Mouse (Mus musculus) testis, adult 2 months (tissue): ENCODE results near the gene Rab28. TPM values are rescaled to one million over a fixed set of nuclear protein-coding genes. Genes with fewer than 3 reads are reported as not detected.

Experiments
- H3K27ac ChIP-seq: fragments of 200-500 bp; 2 replicates; pipeline ENCODE4 v1.5.1; 2012; ENCODE audit warnings: low read depth, low read length; ENCODE audit not compliant: control insufficient read depth, insufficient read depth
- H3K27me3 ChIP-seq: fragments of 200-500 bp; 2 replicates; pipeline ENCODE4 v1.6.1; 2012; ENCODE audit warnings: mild to moderate bottlenecking, low read length, moderate library complexity; ENCODE audit not compliant: control insufficient read depth, insufficient read depth
- H3K36me3 ChIP-seq: fragments of 200-500 bp; 2 replicates; pipeline ENCODE4 v1.6.1; 2012; ENCODE audit warnings: mild to moderate bottlenecking, low read length; ENCODE audit not compliant: control insufficient read depth, insufficient read depth
- H3K4me1 ChIP-seq: fragments of 200-500 bp; 2 replicates; pipeline ENCODE4 v1.6.1; 2012; ENCODE audit warnings: low read length; ENCODE audit not compliant: control insufficient read depth, insufficient read depth
- H3K4me3 ChIP-seq: fragments of 200-500 bp; 2 replicates; pipeline ENCODE4 v1.5.1; 2012; ENCODE audit warnings: low read depth, mild to moderate bottlenecking, low read length, moderate library complexity, mixed read lengths; ENCODE audit not compliant: control insufficient read depth
- CTCF ChIP-seq: fragments of 200-500 bp; IDR thresholded peaks from 2 replicates; pipeline ENCODE4 v1.5.1; 2012; ENCODE audit warnings: low read depth, mild to moderate bottlenecking, inconsistent platforms, low read length, moderate library complexity; ENCODE audit not compliant: control insufficient read depth, insufficient read depth, insufficient replicate concordance
- POLR2A ChIP-seq: fragments of 200-500 bp; IDR thresholded peaks from 2 replicates; pipeline ENCODE4 v1.6.1; 2012; ENCODE audit warnings: low read depth, mild to moderate bottlenecking, inconsistent platforms, low read length, moderate library complexity; ENCODE audit not compliant: control insufficient read depth
- polyA plus RNA-seq: library from polyadenylated mRNA; depleted of rRNA; stranded (reverse); fragments of >200 nt; gene quantifications from 2 replicates; pipeline ENCODE4 v1.2.3, GENCODE M21; 2012

Gene Rab28
- polyA plus RNA-seq, 1 experiment, result 45.9 TPM

- H3K27ac ChIP-seq, result no peak overlapping the region
- no peak overlapping the region for H3K4me3 ChIP-seq
- TF ChIP-seq POLR2A (no peak), CTCF (no peak)
- no peaks in the 10 kb centered on the region for H3K36me3 ChIP-seq
- H3K4me1 ChIP-seq, result no peaks in the 10 kb centered on the region
- H3K27me3 ChIP-seq, result no peaks in the 10 kb centered on the region
Observed at GRCm38 (mm10) chr5:41627224-41628144, 80.5 kb downstream of the Rab28 start.

- Histone ChIP-seq H3K27me3 (no peaks in the 10 kb centered on the region), H3K36me3 (no peaks in the 10 kb centered on the region), H3K27ac (no peak overlapping the region), H3K4me3 (no peak overlapping the region), H3K4me1 (no peaks in the 10 kb centered on the region)
- TF ChIP-seq CTCF (no peak), POLR2A (no peak)
Observed at GRCm38 (mm10) chr5:41625544-41625943, 82.4 kb downstream of the Rab28 start.

- no peak for TF ChIP-seq CTCF
- TF ChIP-seq POLR2A, result no peak
- H3K36me3 ChIP-seq, result no peaks in the 10 kb centered on the region
- H3K27ac ChIP-seq, result no peak overlapping the region
- H3K4me3 ChIP-seq, result no peak overlapping the region
- H3K27me3 ChIP-seq, result no peaks in the 10 kb centered on the region
- H3K4me1 ChIP-seq, result no peaks in the 10 kb centered on the region
Observed at GRCm38 (mm10) chr5:41621748-41622147, 86.2 kb downstream of the Rab28 start.

- H3K27ac ChIP-seq, result no peak overlapping the region
- no peak for TF ChIP-seq CTCF
- no peak for TF ChIP-seq POLR2A
- H3K4me1 ChIP-seq, result no peaks in the 10 kb centered on the region
- H3K4me3 ChIP-seq, result no peak overlapping the region
- H3K36me3 ChIP-seq, result no peaks in the 10 kb centered on the region
- H3K27me3 ChIP-seq, result no peaks in the 10 kb centered on the region
Observed at GRCm38 (mm10) chr5:41618966-41619365, 89.0 kb downstream of the Rab28 start.

- H3K27me3 ChIP-seq, result no peaks in the 10 kb centered on the region
- no peaks in the 10 kb centered on the region for H3K4me1 ChIP-seq
- no peak overlapping the region for H3K27ac ChIP-seq
- H3K36me3 ChIP-seq, result no peaks in the 10 kb centered on the region
- no peak for TF ChIP-seq CTCF
- no peak for TF ChIP-seq POLR2A
- H3K4me3 ChIP-seq, result no peak overlapping the region
Observed at GRCm38 (mm10) chr5:41610447-41611030, 97.4 kb downstream of the Rab28 start.

- no peaks in the 10 kb centered on the region for H3K36me3 ChIP-seq
- no peak for TF ChIP-seq POLR2A
- TF ChIP-seq CTCF, result no peak
- H3K27me3 ChIP-seq, result no peaks in the 10 kb centered on the region
- no peak overlapping the region for H3K27ac ChIP-seq
- H3K4me3 ChIP-seq, result no peak overlapping the region
- H3K4me1 ChIP-seq, result no peaks in the 10 kb centered on the region
Observed at GRCm38 (mm10) chr5:41596242-41597117, 111.5 kb downstream of the Rab28 start.

GRCm38 (mm10) chr5:41595199-41595598 is 112.8 kb downstream of the Rab28 start:
- Histone ChIP-seq H3K4me1 (no peaks in the 10 kb centered on the region), H3K36me3 (no peaks in the 10 kb centered on the region), H3K27me3 (no peaks in the 10 kb centered on the region), H3K4me3 (no peak overlapping the region), H3K27ac (no peak overlapping the region)
- TF ChIP-seq CTCF (no peak), POLR2A (no peak)
